ENCODE assay signal across 17 mouse cellular contexts in genomic region chr13:98486161-98486560, GRCm38 (mm10). TPM values are rescaled to one million over a fixed set of nuclear protein-coding genes. Genes with fewer than 3 reads are reported as not detected.
DNase-seq lines count a peak whose midpoint lies in the region.
"Had no signal": no experiment of that assay in that cellular context is flagged by ENCODE, and none has a peak within 500 bp of the region (broad histone marks: within the 10 kb centered on the region; RNA-seq: fewer than 3 reads in every experiment).

No protein-coding gene starts in this region.

- DNase-seq in cerebellum, postnatal 10 days = peak; percentile 38 to 46
- no peak for DNase-seq in cerebellum, postnatal 14 days
- peak; percentile 10 for DNase-seq in heart, postnatal 25 days (ENCODE audit: low spot score)
- no peak for DNase-seq in heart, adult 8-10 months (ENCODE audit: low spot score)
- DNase-seq in NIH3T3 (ENCODE audit: low read depth) = peak; percentile 33
- DNase-seq in gastrocnemius, postnatal 14 days = no peak
- DNase-seq: adrenal gland, postnatal 14 days; B cell, adult 2 months; cerebellum, adult 11 months; cerebellum, adult 2 months; cerebellum, adult 9-11 months; forebrain, postnatal 0 days; gastrocnemius, adult 2 months; gastrocnemius, postnatal 25 days; heart, adult 2 months; kidney, adult 2 months had no signal

- intact Hi-C loops in heart, postnatal 25 days (cut with DNase I) = no loop called here
- intact Hi-C loops in gastrocnemius, postnatal 14 days (cut with DNase I; ENCODE audit: low total_unique reads) = no loop called here

RNA-seq across cellular contexts. Expression of gene Gm10320, which starts 5.6 kb away (rescaled TPM):
- not detected for total RNA-seq in heart, postnatal 25 days (2021)
- total RNA-seq in heart, adult 8-10 months (2022) = not detected
- total RNA-seq in gastrocnemius, postnatal 14 days (2021) = not detected
- total RNA-seq: adrenal gland, postnatal 14 days; forebrain, postnatal 0 days; gastrocnemius, adult 2 months; gastrocnemius, postnatal 25 days; heart, adult 2 months; hematopoietic stem cell, adult 5-6 weeks had no signal

Comparison
In these comparisons a context has a peak if more than half of its experiments do, and no peak if none do; other contexts are left out.
1. DNase-seq: peak in cerebellum, postnatal 10 days (2 of 2), heart, postnatal 25 days (single experiment) and NIH3T3 (single experiment); none in cerebellum, postnatal 14 days (0 of 2), heart, adult 8-10 months (single experiment) and gastrocnemius, postnatal 14 days (single experiment).